Mouse (Mus musculus) liver, embryonic 13.5 days (tissue): ENCODE data around the gene Ms4a4b. TPM values are rescaled to one million over a fixed set of nuclear protein-coding genes. Genes with fewer than 3 reads are reported as not detected.
"Not testable (repeated sequence)": the region's sequence is repeated elsewhere in the genome, so short reads cannot be mapped to it uniquely, and the experiment has no call there.

Experiments used
- ATAC-seq: fragments of 200-750 bp; cut with Nextera tagmentation; 2 replicates; pipeline ENCODE4 v1.8.0; 2017; ENCODE audit warnings: low read depth, mild to moderate bottlenecking, moderate number of reproducible peaks, moderate library complexity
- DNase-seq: peaks from one replicate; pipeline ENCODE4 v3.0.0; 2022
- H3K27ac ChIP-seq: fragments of 300-500 bp; sonication (generic); 2 replicates; pipeline ENCODE4 v1.5.1; 2015; ENCODE audit warnings: moderate library complexity, mild to moderate bottlenecking, inconsistent platforms
- H3K27me3 ChIP-seq: fragments of 300-500 bp; sonication (generic); 2 replicates; pipeline ENCODE4 v1.6.1; 2015; ENCODE audit warnings: mild to moderate bottlenecking, inconsistent platforms
- H3K36me3 ChIP-seq: fragments of 300-500 bp; sonication (generic); 2 replicates; pipeline ENCODE4 v1.6.1; 2015; ENCODE audit warnings: mild to moderate bottlenecking, inconsistent platforms
- H3K4me1 ChIP-seq: fragments of 300-500 bp; sonication (generic); replicated peaks from 2 replicates; pipeline ENCODE4 v1.6.1; 2015; ENCODE audit warnings: inconsistent platforms
- H3K4me2 ChIP-seq: fragments of 300-500 bp; sonication (generic); 2 replicates; pipeline ENCODE4 v1.6.1; 2015; ENCODE audit warnings: inconsistent platforms, mild to moderate bottlenecking, moderate library complexity
- H3K4me3 ChIP-seq: fragments of 300-500 bp; sonication (generic); replicated peaks from 2 replicates; pipeline ENCODE4 v1.5.1; 2015; ENCODE audit warnings: mild to moderate bottlenecking, inconsistent platforms
- H3K9ac ChIP-seq: fragments of 300-500 bp; sonication (generic); 2 replicates; pipeline ENCODE4 v1.6.1; 2015; ENCODE audit warnings: mild to moderate bottlenecking, inconsistent platforms
- H3K9me3 ChIP-seq: fragments of 300-500 bp; sonication (generic); replicated peaks from 2 replicates; pipeline ENCODE4 v1.6.1; 2016; ENCODE audit warnings: inconsistent platforms
- WGBS: fragments of 180-500 bp; shearing (Covaris S2); methylation state at CpG from one replicate; pipeline ENCODE4 v1.1.7; 2015; ENCODE audit not compliant: insufficient replicate concordance; 5-methylcytosine and 5-hydroxymethylcytosine counted together
- polyA plus RNA-seq: library from polyadenylated mRNA; unstranded; fragments of >200 nt; fragmentation: Nextera tagmentation; extraction: Ambion mirVana; gene quantifications from 2 replicates; pipeline ENCODE4 v1.2.1, GENCODE M21; 2015

Ms4a4b gene
- polyA plus RNA-seq, 1 experiment from 2014 or later: 0.39 TPM

DNA sequence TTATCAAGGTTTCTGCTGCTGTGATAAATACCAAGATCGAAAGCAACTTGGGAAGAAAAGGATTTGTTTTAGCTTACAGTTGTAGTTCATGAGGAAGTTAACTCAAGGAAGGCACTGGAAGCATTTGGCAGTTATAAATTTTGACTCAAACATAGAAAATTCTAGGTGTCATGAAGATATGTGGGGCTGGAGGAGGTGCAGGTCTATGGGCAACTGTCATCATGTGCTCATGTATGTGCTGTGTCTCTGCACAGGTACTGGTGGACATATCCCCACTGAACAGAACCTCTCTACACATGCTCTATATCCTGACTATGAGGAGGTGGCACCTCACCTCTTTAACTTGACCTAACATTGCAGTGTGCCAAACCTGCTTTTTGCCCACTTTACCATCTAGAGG lies 43.2 kb downstream of the Ms4a4b start:
- WGBS: 56% methylated on average over 1 of the region's 1 CpGs
- no peak overlapping the region for H3K4me3 ChIP-seq
- no peak overlapping the region for H3K27ac ChIP-seq
- H3K27me3 ChIP-seq: no peaks in the 10 kb centered on the region
- H3K4me2 ChIP-seq: no peak overlapping the region
- ATAC-seq (no peak), DNase-seq (no peak)
- H3K9me3 ChIP-seq: no peaks in the 10 kb centered on the region
- H3K9ac ChIP-seq: no peak overlapping the region
- H3K36me3 ChIP-seq: no peaks in the 10 kb centered on the region
- H3K4me1 ChIP-seq: no peaks in the 10 kb centered on the region

DNA sequence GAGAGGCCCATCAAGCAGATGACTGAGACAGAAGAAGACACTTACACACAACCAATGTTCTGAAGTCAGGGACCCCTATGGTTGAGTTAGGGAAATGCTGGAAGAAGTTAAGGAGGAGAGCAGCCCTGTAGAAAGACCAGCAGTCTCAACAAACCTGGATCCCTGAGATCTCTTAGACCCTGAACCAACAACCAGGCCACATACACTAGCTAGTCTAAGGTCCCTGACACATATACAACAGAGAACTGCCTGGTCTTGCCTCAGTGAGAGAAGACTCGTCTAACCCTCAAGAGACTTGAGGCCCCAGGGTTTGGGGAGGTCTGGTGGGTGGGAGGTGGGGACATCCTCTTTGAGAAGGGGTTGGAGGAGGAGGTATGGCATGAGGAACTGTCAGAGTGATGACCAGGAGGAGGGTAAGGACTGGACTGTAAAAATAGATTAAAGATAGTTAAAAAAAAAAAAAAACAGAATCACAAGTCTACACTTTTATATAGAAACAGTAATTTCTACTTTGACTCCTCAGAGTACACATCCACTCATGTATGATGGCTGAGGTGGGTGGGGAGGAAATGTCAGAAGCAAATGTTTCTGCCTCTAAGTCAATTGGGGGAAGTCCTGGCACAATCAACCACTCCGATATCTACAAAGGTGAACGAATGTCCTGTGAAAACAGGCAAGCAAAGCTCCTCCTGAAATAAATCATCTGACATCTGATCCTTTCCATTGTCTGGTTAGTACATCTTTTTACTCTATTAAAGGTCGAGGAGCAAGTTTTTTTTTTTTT lies 48.2 kb downstream of the Ms4a4b start:
- Histone ChIP-seq H3K4me2 (no peak overlapping the region), H3K36me3 (no peaks in the 10 kb centered on the region), H3K27ac (no peak overlapping the region), H3K9ac (no peak overlapping the region), H3K4me1 (no peaks in the 10 kb centered on the region), H3K9me3 (no peaks in the 10 kb centered on the region), H3K27me3 (no peaks in the 10 kb centered on the region), H3K4me3 (no peak overlapping the region)
- 44% methylated on average over 4 of the region's 4 CpGs for WGBS
- ATAC-seq (no peak), DNase-seq (no peak)

DNA sequence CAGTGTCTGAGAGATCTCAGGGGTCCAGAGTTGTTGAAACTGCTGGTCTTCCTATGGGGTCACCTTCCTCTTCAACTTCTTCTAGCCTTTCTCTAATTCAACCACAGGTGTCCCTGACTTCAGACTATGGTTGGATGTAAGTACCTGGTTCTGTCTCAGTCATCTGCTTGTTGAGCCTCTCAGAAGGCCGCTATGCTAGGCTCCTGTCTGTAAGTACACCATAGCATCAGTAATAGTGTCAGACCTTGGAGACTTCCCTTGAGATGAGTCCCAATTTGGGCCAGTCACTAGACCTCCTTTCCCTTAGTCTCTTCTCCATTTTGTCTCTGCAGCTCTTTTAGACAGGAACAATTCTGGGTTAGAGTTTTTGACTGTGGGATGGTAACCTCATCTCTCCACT lies 49.3 kb downstream of the Ms4a4b start:
- DNase-seq (no peak), ATAC-seq (no peak)
- H3K27ac ChIP-seq: no peak overlapping the region
- H3K4me2 ChIP-seq: no peak overlapping the region
- no peak overlapping the region for H3K9ac ChIP-seq
- no peak overlapping the region for H3K4me3 ChIP-seq
- H3K36me3 ChIP-seq: no peaks in the 10 kb centered on the region
- no peaks in the 10 kb centered on the region for H3K27me3 ChIP-seq
- 56% methylated on average over 1 of the region's 1 CpGs for WGBS
- no peaks in the 10 kb centered on the region for H3K4me1 ChIP-seq
- H3K9me3 ChIP-seq: no peaks in the 10 kb centered on the region

DNA sequence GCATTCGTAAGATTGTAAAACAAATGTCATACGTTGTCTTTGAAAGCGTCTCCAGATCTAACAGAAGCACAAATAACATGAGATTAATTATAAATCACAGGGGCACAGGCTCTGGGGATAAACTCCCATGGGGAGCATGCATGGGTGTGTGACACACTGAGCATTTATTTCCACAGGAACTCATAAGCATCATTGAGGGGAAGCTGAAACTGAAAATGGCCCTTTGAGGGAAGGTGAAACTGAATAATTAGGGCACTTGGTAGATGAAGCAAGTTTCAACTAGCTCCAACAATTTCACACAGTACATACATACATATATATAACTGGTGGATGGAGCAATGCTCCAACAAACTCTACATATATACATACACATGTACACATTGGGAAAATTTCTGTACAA lies 51.2 kb downstream of the Ms4a4b start:
- WGBS: 66% methylated on average over 3 of the region's 3 CpGs
- H3K36me3 ChIP-seq: no peaks in the 10 kb centered on the region
- no peak for DNase-seq
- no peak overlapping the region for H3K27ac ChIP-seq
- no peak overlapping the region for H3K9ac ChIP-seq
- H3K27me3 ChIP-seq: no peaks in the 10 kb centered on the region
- no peak for ATAC-seq
- H3K9me3 ChIP-seq: no peaks in the 10 kb centered on the region
- H3K4me1 ChIP-seq: no peaks in the 10 kb centered on the region
- no peak overlapping the region for H3K4me3 ChIP-seq
- H3K4me2 ChIP-seq: no peak overlapping the region

DNA sequence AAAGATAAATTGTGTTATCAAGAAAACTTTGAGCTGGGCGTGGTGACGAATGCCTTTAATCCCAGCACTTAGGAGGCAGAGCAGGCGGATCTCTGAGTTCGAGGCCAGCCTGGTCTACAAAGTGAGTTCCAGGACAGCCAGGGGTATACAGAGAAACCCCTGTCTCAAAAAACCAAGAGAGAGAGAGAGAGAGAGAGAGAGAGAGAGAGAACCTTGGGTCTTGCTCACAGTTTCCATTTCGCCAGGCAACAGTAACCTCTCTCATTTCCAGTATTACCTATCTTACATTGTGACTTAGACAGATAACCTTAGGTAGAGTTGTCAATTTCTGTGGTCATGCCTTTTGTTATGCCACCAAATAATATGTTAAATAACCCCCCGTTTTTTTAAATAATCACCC lies 53.0 kb downstream of the Ms4a4b start:
- H3K4me3 ChIP-seq: no peak overlapping the region
- H3K4me2 ChIP-seq: no peak overlapping the region
- H3K36me3 ChIP-seq: no peaks in the 10 kb centered on the region
- H3K9me3 ChIP-seq: no peaks in the 10 kb centered on the region
- DNase-seq (no peak), ATAC-seq (no peak)
- H3K27ac ChIP-seq: no peak overlapping the region
- no peaks in the 10 kb centered on the region for H3K27me3 ChIP-seq
- no peak overlapping the region for H3K9ac ChIP-seq
- H3K4me1 ChIP-seq: no peaks in the 10 kb centered on the region
- WGBS: 60% methylated on average over 6 of the region's 6 CpGs

DNA sequence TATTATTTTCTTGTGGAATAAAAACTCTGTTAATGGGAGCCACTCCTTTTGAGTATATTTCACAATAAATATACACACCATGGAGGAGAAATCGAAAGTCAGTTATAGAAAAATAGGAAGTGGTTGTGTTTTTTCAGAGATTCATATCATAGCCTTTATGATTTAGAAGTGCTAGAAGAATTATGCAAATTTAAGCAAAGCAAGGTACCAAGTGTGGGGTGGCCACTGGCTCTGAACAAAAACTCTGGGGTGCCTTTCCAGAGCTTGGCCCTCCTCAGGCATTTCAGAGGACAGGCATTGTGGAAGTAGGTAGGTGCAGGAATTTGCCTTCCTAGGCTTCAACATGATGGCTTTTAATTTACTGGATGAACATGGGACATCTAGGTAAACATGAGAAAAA lies 53.9 kb downstream of the Ms4a4b start:
- not testable (repeated sequence) for H3K9me3 ChIP-seq, ATAC-seq, H3K9ac ChIP-seq, H3K4me1 ChIP-seq, H3K27ac ChIP-seq, H3K27me3 ChIP-seq, H3K4me3 ChIP-seq, DNase-seq, H3K36me3 ChIP-seq, H3K4me2 ChIP-seq
- WGBS: 46% methylated on average over 1 of the region's 1 CpGs

DNA sequence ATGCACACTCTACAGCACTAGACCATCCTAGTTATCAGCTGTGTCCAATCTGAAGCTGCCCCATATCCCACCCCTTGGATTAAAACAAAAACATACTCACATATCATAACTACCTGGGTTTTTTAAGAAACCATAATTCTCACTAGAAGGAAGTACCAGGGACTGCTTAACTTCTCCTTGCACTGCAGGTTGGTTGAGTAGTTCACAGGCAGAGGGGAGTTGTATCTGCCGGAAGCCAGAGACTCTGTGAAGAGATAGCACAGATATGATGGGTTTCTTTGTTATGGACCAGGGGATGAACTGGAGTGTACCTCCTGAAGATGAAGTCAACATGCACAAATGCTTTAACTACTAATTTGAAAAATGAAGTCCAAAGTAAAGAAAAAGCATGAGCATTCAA lies 57.4 kb downstream of the Ms4a4b start:
- WGBS: 55% methylated on average over 1 of the region's 1 CpGs
- Histone ChIP-seq H3K4me1 (no peaks in the 10 kb centered on the region), H3K36me3 (no peaks in the 10 kb centered on the region), H3K27ac (no peak overlapping the region), H3K9me3 (no peaks in the 10 kb centered on the region), H3K9ac (no peak overlapping the region), H3K4me3 (no peak overlapping the region), H3K27me3 (no peaks in the 10 kb centered on the region), H3K4me2 (no peak overlapping the region)
- no peak for ATAC-seq
- DNase-seq: no peak

DNA sequence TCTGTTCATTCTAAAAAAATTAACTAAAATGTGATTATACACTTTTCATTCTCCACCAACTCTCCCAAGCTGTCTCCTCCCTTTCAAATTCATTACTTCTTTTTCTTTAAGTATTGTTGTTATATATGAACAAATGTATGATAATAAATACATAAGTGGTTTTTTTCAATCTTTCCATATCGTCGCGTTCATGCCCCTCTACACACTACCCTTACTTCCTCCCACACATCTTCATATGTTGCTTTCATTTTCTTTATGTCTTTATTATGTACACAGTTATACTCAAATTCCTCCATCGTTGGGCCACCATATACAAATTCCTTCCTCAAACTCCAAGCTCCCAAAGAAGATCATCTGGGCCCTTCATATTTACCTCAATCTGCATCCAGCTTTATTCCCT lies 58.0 kb downstream of the Ms4a4b start:
- H3K4me1 ChIP-seq: no peaks in the 10 kb centered on the region
- DNase-seq (no peak), ATAC-seq (no peak)
- no peaks in the 10 kb centered on the region for H3K36me3 ChIP-seq
- WGBS: 54% methylated on average over 4 of the region's 4 CpGs
- H3K27ac ChIP-seq: no peak overlapping the region
- H3K27me3 ChIP-seq: no peaks in the 10 kb centered on the region
- H3K4me2 ChIP-seq: no peak overlapping the region
- no peak overlapping the region for H3K9ac ChIP-seq
- no peaks in the 10 kb centered on the region for H3K9me3 ChIP-seq
- no peak overlapping the region for H3K4me3 ChIP-seq

DNA sequence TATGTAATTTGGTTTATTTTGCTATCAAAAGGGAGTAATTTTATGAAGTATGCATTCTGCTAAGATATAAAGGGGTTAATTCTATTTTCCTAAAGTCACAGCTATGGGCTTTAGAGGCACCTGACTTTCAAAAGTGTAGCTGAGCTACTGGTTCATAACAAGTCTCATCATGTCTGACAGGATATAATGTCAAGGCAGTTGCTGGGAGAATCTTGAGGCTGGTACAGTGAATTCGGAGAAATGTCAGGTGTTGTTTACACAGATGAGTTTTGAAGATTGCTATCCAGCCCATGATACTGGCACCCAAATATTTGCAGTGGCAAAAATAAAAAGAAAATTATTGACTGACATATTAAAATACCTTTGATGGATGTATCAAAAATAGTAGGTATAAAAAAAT lies 61.5 kb downstream of the Ms4a4b start:
- no peak overlapping the region for H3K27ac ChIP-seq
- 54% methylated on average over 1 of the region's 1 CpGs for whole genome bisulfite sequencing

DNA sequence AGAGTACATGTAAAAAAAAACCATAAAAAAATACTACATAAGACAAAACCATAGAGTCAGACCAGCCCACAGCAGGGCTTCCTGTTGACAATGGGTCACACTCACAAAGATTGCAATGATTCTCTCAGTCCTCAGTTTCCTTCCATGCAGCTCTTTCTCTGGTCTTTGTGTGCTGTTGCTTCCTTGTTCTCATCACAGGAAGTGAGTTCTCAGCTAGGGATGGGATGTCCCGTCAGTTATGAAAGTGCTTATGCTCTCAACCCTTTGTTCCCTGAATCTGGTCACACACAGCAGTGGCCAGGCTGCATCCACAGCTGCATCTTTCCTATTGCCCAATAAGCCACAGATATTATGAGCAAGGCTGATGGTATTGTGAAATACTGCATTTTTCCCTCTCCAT lies 70.1 kb downstream of the Ms4a4b start:
- ATAC-seq (no peak), DNase-seq (peak; percentile 2)
- no peaks in the 10 kb centered on the region for H3K27me3 ChIP-seq
- WGBS: 10% methylated on average over 1 of the region's 1 CpGs
- no peak overlapping the region for H3K4me2 ChIP-seq
- no peak overlapping the region for H3K4me3 ChIP-seq
- H3K4me1 ChIP-seq: no peaks in the 10 kb centered on the region
- H3K9me3 ChIP-seq: no peaks in the 10 kb centered on the region
- H3K27ac ChIP-seq: no peak overlapping the region
- no peak overlapping the region for H3K9ac ChIP-seq
- no peaks in the 10 kb centered on the region for H3K36me3 ChIP-seq

More for the DNA sequence above, 61.5 kb downstream of the Ms4a4b start:
- H3K9ac ChIP-seq: no peak overlapping the region
- H3K36me3 ChIP-seq: no peaks in the 10 kb centered on the region
- no peak overlapping the region for H3K4me3 ChIP-seq
- ATAC-seq (no peak), DNase-seq (no peak)
- no peak overlapping the region for H3K4me2 ChIP-seq
- no peaks in the 10 kb centered on the region for H3K9me3 ChIP-seq
- no peaks in the 10 kb centered on the region for H3K27me3 ChIP-seq
- H3K4me1 ChIP-seq: no peaks in the 10 kb centered on the region

DNA sequence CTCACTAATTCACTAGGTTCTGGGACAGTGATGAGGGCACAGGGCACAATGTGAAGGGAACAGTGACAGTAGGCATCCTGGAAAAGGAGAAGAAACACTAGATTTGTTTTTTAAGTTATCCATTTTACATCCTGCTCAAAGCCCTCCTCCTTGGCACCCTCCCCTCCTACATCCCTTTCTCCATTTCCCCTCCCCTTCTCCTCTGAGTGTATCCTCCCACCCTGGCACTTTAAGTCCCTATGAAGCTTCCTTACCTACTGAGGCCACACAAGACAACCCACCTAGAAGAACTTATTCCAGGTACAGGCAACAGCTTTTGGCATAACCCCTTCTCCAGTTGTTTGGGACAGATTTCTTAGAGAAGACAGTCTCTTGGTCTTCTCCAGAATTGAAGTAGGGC lies 72.9 kb downstream of the Ms4a4b start, which contains the start of gene Ms4a6b:
Ms4a6b (plus strand) TSS at position 267 of the 400 bp plus-strand sequence.
- Histone ChIP-seq H3K27me3 (no peaks in the 10 kb centered on the region), H3K4me3 (no peak within 1 kb of the TSS), H3K4me1 (no peaks in the 10 kb centered on the region), H3K9me3 (no peaks in the 10 kb centered on the region), H3K9ac (no peak within 1 kb of the TSS), H3K4me2 (no peak within 1 kb of the TSS), H3K36me3 (no peaks in the 10 kb centered on the region), H3K27ac (no peak within 1 kb of the TSS)
- DNase-seq: no peak
- ATAC-seq: no peak
